Mouse (Mus musculus): ENCODE results near the gene Cend1.

Gene Cend1

DNA sequence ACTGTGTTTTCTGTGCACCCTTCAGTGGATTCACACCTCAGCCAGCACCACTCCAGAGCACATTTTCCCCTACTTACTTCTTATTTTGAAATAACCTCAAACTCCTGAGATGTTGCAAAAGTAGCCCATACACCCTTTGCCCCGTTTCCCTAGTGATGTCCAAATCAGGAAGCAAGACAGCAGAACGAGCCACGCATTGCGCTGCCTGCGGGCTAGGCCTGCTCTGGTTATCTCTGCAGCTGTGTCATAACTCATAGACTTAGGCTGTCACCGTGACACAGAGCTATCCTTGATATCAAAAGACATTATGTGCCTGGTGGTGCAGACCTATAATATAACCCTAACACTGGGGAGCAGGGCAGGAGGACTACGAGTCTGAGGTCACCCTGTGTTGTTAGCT lies 35.1 kb downstream of the Cend1 start:
- no peak for DNase-seq (ENCODE audit: low read depth, low spot score)

- no peak for DNase-seq (ENCODE audit: low read depth, low spot score)
Observed at GRCm38 (mm10) chr7:141392552-141393222, 36.6 kb downstream of the Cend1 start.

GRCm38 (mm10) chr7:141391625-141392551 lies 37.4 kb downstream of the Cend1 start, which contains the start of gene Taldo1:
Gene Taldo1 (plus strand): TSS chr7:141392199.
- DNase-seq (ENCODE audit: low read depth, low spot score), result peak; percentile 98

DNA sequence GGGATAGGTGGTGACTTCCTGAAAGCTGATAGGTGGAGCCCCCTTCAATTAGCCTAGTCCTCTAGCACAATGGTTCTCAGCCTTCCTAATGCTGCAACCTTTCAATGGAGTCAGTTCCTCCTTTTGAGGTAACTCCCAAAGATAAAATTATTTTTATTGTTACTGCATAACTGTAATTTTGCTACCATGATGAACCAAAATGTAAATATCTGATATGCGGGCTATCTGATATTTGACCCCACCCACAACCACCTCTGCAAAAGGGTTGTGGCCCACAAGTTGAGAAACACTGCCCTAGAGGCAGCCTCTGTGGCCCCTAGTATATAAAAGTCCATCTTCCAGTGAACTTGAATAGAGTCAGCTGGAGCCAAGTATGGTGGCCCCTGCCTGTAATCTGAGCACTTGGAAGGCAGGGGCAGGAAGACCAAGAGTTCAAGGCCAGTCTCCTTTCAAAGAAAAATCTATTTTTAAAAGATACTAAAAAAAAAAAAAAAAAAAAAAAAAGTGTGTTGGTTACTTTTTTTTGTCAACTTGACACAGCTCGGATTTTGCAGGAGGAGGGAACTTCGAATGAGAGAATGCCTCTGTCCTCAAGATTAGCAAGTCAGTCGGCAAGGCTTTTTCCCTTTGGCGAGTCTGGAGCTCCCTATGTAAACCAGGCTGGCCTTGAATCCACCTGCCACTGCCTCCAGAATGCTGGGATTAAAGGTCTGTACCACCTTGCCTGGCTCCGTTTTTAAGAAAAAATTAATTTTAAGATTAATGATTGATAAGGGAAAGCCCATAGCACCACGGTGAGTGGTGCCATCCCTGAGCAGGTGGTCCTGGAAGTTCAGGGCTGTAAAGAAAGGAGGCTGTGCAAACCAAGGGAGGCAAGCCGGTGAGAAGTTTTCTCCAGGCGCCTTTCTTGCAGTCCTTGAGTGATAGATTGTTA lies 38.7 kb downstream of the Cend1 start:
- DNase-seq (ENCODE audit: low read depth, low spot score), result no peak

DNA sequence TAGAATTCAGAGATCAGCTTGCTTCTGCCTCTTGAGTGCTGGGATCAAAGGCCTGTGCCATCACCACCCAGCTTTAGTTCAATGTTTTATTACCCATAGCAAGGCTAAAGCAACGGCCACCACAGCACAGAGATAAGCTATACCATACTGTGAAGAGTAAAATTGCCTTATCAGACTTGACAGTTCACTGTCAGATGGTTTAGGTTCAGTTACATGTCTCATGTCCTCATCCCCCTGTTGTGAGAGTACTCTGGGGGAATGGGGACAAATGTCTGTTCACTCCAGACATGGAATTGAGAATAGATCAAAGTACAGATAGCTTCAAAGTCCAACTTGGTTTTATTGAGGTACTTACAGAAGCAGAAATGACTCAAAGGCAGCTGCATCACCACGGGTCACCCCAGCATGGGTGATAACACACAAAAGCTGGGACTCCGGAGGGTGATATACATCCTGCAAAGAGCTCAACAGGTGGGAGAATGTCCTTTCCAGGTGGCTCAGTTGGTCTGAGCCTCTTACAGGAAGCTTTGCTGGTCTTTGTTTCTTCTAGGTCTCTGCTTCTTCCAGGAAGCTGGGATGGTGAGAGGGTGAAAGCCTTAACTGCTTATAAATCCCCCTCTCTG lies 40.7 kb downstream of the Cend1 start:
- DNase-seq (ENCODE audit: low read depth, low spot score), result no peak

GRCm38 (mm10) chr7:141387807-141388486 lies 41.3 kb downstream of the Cend1 start:
- DNase-seq (ENCODE audit: low read depth, low spot score), result no peak

- no peak for DNase-seq (ENCODE audit: low read depth, low spot score)
Observed at GRCm38 (mm10) chr7:141381068-141381835, 48.0 kb downstream of the Cend1 start.

DNA sequence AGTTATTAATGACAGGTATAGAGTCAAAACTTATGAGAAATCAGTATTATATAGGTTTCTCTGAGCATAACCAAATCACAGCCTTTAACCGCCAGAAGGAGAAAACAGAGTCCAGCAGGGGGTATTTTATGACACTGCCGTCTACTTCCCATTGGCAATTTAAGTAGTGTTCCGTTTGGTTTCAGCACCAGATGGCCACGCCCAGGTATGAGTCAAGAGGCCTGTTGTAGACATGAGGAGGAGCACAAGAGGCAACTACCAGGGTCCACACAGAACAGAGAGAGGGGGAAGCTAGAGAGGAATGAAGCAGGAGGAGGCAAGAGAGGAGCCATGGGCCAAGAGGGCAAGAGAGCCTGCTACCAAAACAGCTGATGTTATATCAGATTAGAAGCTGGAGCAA lies 49.7 kb downstream of the Cend1 start:
- DNase-seq (ENCODE audit: low read depth, low spot score), result no peak

Data from ES-CJ7 (cell line).